Mouse (Mus musculus) heart, embryonic 14.5 days (tissue): ENCODE data around the gene Olfr1512. TPM values are rescaled to one million over a fixed set of nuclear protein-coding genes. Genes with fewer than 3 reads are reported as not detected.

ENCODE experiments used
- ATAC-seq: fragments of 200-750 bp; cut with Nextera tagmentation; 2 replicates; pipeline ENCODE4 v1.8.0; 2017; ENCODE audit warnings: low read depth, moderate TSS enrichment; ENCODE audit not compliant: insufficient number of reproducible peaks, insufficient read depth, low FRiP score
- H3K27ac ChIP-seq, 2 experiments: fragments of 200-500 bp in 1 of 2; fragments of 300-500 bp in 1 of 2; sonication (generic) in 1 of 2; replicated peaks in 1 of 2; 2 replicates each; pipeline ENCODE4 v1.5.1; 2012 to 2014; ENCODE audit warnings: low read depth in 2 of 2, low read length in 2 of 2, control low read depth in 1 of 2, mild to moderate bottlenecking in 1 of 2, mixed read lengths in 1 of 2; ENCODE audit not compliant: control insufficient read depth in 1 of 2, insufficient read depth in 1 of 2
- H3K27me3 ChIP-seq: fragments of 300-500 bp; sonication (generic); 2 replicates; pipeline ENCODE4 v1.6.1; 2014; ENCODE audit warnings: mild to moderate bottlenecking, low read length, control low read depth; ENCODE audit not compliant: control insufficient read depth, insufficient read depth
- H3K36me3 ChIP-seq: fragments of 300-500 bp; sonication (generic); 2 replicates; pipeline ENCODE4 v1.6.1; 2014; ENCODE audit warnings: mild to moderate bottlenecking, control low read depth, low read length, mixed read lengths; ENCODE audit not compliant: control insufficient read depth, insufficient read depth
- H3K4me1 ChIP-seq, 2 experiments: fragments of 200-500 bp in 1 of 2; fragments of 300-500 bp in 1 of 2; sonication (generic) in 1 of 2; 2 replicates each; pipeline ENCODE4 v1.6.1; 2012 to 2014; ENCODE audit warnings: low read length in 2 of 2, control low read depth in 1 of 2, mixed read lengths in 1 of 2; ENCODE audit not compliant: control insufficient read depth in 2 of 2, insufficient read depth in 2 of 2
- H3K4me2 ChIP-seq: fragments of 300-500 bp; sonication (generic); 2 replicates; pipeline ENCODE4 v1.6.1; 2014; ENCODE audit warnings: mild to moderate bottlenecking, low read length
- H3K4me3 ChIP-seq, 2 experiments: fragments of 200-500 bp in 1 of 2; fragments of 300-500 bp in 1 of 2; sonication (generic) in 1 of 2; 2 replicates each; pipeline ENCODE4 v1.5.1; 2012 to 2014; ENCODE audit warnings: low read length in 2 of 2, mild to moderate bottlenecking in 2 of 2, control low read depth in 1 of 2, low read depth in 1 of 2, moderate library complexity in 1 of 2; ENCODE audit not compliant: control insufficient read depth in 1 of 2, insufficient read depth in 1 of 2
- H3K9ac ChIP-seq: fragments of 300-500 bp; sonication (generic); 2 replicates; pipeline ENCODE4 v1.6.1; 2014; ENCODE audit warnings: mild to moderate bottlenecking, low read length
- H3K9me3 ChIP-seq: fragments of 300-500 bp; sonication (generic); 2 replicates; pipeline ENCODE4 v1.6.1; 2016; ENCODE audit warnings: low read length, control low read depth; ENCODE audit not compliant: control insufficient read depth
- WGBS: fragments of 180-500 bp; shearing (Covaris S2); extraction: QIAGEN DNeasy Blood & Tissue Kit; methylation state at CpG from one replicate; pipeline ENCODE4 v1.1.7; 2014; 5-methylcytosine and 5-hydroxymethylcytosine counted together
- polyA plus RNA-seq: library from polyadenylated mRNA; unstranded; fragments of >200 nt; fragmentation: Nextera tagmentation; extraction: Ambion mirVana; gene quantifications from 2 replicates; pipeline ENCODE4 v1.2.1, GENCODE M21; 2014

The Olfr1512 gene
- polyA plus RNA-seq, 1 experiment from 2014 or later, result not detected

DNA sequence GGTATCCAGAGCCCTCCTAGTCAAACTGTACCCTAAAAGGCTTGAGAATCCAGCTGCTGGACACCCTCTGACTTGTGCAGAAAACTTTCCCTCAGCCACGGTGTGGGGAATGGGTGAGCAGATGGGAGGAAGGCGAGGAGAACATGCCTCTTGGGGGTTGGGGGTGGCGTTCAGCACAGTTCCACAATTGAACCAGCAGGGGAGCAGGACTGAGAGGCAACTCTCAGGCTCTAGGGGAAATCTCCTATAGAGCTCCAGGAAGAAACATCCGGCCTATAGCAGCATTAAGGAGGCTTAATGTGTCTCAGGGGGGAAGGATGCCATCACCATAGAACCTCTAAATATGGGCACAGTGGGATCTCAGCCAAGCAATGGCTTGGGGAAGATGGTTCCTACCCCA, 53.1 kb downstream of the Olfr1512 start:
- no peak overlapping the region for H3K4me2 ChIP-seq
- ATAC-seq, result no peak
- WGBS, result 18% methylated on average over 4 of the region's 4 CpGs
- no peak overlapping the region for H3K27ac ChIP-seq
- no peaks in the 10 kb centered on the region for H3K9me3 ChIP-seq
- peaks cover 2 to 6% of the 10 kb centered on the region in 2 experiments; a peak in 3 of 4 replicates for H3K4me1 ChIP-seq
- peaks cover 29% of the 10 kb centered on the region for H3K27me3 ChIP-seq
- no peaks in the 10 kb centered on the region for H3K36me3 ChIP-seq
- no peak overlapping the region for H3K9ac ChIP-seq
- H3K4me3 ChIP-seq, result no peak overlapping the region

Other genes with a start within 250 kb of the Olfr1512 start
- 30.2 and 36.6 TPM in 2 replicates for gene Supt16, start 181.8 kb downstream of the Olfr1512 start, polyA plus RNA-seq
- 28.2 and 30.3 TPM in 2 replicates for gene Chd8, start 121.4 kb downstream of the Olfr1512 start, polyA plus RNA-seq
- gene Tox4, start 100.0 kb downstream of the Olfr1512 start, polyA plus RNA-seq, result 39.2 and 39.7 TPM in 2 replicates
- 16.4 and 16.8 TPM in 2 replicates for gene Rab2b, start 99.6 kb downstream of the Olfr1512 start, polyA plus RNA-seq
- gene Mettl3, start 74.0 kb downstream of the Olfr1512 start, polyA plus RNA-seq, result 20.5 and 24.1 TPM in 2 replicates
- gene Sall2, start 50.4 kb downstream of the Olfr1512 start, polyA plus RNA-seq, result 6.0 and 6.2 TPM in 2 replicates
- not detected in 2 replicates for gene Olfr1513, start 22.8 kb downstream of the Olfr1512 start, polyA plus RNA-seq
- not detected in 2 replicates for gene Olfr1511, start 18.2 kb upstream of the Olfr1512 start, polyA plus RNA-seq
- not detected in 2 replicates for gene Olfr1510, start 35.2 kb upstream of the Olfr1512 start, polyA plus RNA-seq
- not detected in 2 replicates for gene Olfr1509, start 63.8 kb upstream of the Olfr1512 start, polyA plus RNA-seq
- not detected in 2 replicates for gene Olfr1508, start 88.3 kb upstream of the Olfr1512 start, polyA plus RNA-seq
- not detected in 2 replicates for gene Olfr1507, start 116.6 kb upstream of the Olfr1512 start, polyA plus RNA-seq